Mouse (Mus musculus): Measurements from ENCODE around the gene Lcn2. TPM values are rescaled to one million over a fixed set of nuclear protein-coding genes. Genes with fewer than 3 reads are reported as not detected.

Gene Lcn2
- polyA plus RNA-seq, 1 experiment from 2014 or later, result 0.19 TPM

DNA sequence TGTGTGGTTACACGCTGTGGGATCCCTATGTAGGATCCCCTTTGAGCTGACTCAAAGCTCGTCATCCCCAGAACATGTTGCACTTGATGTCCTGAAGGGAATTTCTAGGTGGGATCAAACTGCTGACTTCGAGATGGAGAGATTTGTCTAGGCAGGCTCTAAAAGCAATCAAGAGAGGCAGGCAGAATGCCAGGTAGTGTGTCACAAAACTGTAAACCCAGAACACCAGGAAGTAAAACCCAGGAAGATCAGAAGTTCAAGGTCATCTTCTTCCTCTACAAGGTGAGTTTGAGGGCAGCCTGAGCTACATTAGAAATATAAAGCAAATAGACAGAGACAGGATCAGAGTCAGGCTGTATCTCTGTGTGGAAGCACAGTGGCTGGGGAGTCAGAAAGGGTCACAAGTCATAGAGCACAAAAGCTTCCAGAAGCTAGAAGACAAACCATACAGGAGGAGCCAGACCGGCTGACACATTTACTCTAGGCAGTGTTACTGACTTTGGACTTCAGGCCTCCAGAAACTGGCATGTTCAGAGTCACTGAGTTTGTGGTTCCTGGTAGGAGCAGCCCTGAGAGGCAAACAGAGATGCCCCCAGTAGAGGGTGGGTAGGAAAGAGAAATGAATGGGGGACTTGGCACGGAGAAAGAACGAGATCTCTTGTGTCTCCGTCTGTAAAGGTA is 19.2 kb upstream of the Lcn2 start:
- H3K4me3 ChIP-seq (ENCODE audit: low read depth, low read length), result no peak overlapping the region
- 91% methylated on average over 7 of the region's 7 CpGs for WGBS
- no peaks in the 10 kb centered on the region; the same call in 1 of the 2 replicates for H3K36me3 ChIP-seq (ENCODE audit: control insufficient read depth, insufficient read depth, low read length)
- ATAC-seq (ENCODE audit: low FRiP score) (no peak), DNase-seq (ENCODE audit: low spot score) (no peak)
- H3K9me3 ChIP-seq (ENCODE audit: control insufficient read depth, low read length), result no peaks in the 10 kb centered on the region
- no peaks in the 10 kb centered on the region for H3K4me1 ChIP-seq (replicated peaks; ENCODE audit: control insufficient read depth, insufficient read depth, low read length)
- H3K4me2 ChIP-seq (replicated peaks; ENCODE audit: low read depth, low read length), result no peak overlapping the region
- H3K9ac ChIP-seq (ENCODE audit: low read depth, low read length), result no peak overlapping the region
- H3K27me3 ChIP-seq (ENCODE audit: control insufficient read depth, insufficient read depth, low read length), result no peaks in the 10 kb centered on the region
- no peak overlapping the region for H3K27ac ChIP-seq (ENCODE audit: low read depth, low read length)

- Histone ChIP-seq H3K4me1 (replicated peaks; ENCODE audit: control insufficient read depth, insufficient read depth, low read length) (no peaks in the 10 kb centered on the region), H3K9me3 (ENCODE audit: control insufficient read depth, low read length) (no peaks in the 10 kb centered on the region), H3K36me3 (ENCODE audit: control insufficient read depth, insufficient read depth, low read length) (no peaks in the 10 kb centered on the region; the same call in 1 of the 2 replicates), H3K27me3 (ENCODE audit: control insufficient read depth, insufficient read depth, low read length) (no peaks in the 10 kb centered on the region), H3K27ac (ENCODE audit: low read depth, low read length) (no peak overlapping the region), H3K4me2 (replicated peaks; ENCODE audit: low read depth, low read length) (no peak overlapping the region), H3K9ac (ENCODE audit: low read depth, low read length) (no peak overlapping the region), H3K4me3 (ENCODE audit: low read depth, low read length) (no peak overlapping the region)
- 25% methylated on average over 2 of the region's 2 CpGs for WGBS
- DNase-seq (ENCODE audit: low spot score) (peak; percentile 99), ATAC-seq (ENCODE audit: low FRiP score) (no peak)
Observed at GRCm38 (mm10) chr2:32404663-32405062, 16.6 kb upstream of the Lcn2 start.

- no peaks in the 10 kb centered on the region for H3K27me3 ChIP-seq (ENCODE audit: control insufficient read depth, insufficient read depth, low read length)
- H3K4me1 ChIP-seq (replicated peaks; ENCODE audit: control insufficient read depth, insufficient read depth, low read length), result peaks cover 4% of the 10 kb centered on the region; the same call in 1 of the 2 replicates
- WGBS, result under 1% methylated on average over 15 of the region's 15 CpGs
- no peak overlapping the region for H3K27ac ChIP-seq (ENCODE audit: low read depth, low read length)
- no peak for DNase-seq (ENCODE audit: low spot score)
- peak overlapping the region; percentile 57 for H3K4me2 ChIP-seq (replicated peaks; ENCODE audit: low read depth, low read length)
- peak overlapping the region; percentile 89 for H3K4me3 ChIP-seq (ENCODE audit: low read depth, low read length)
- peak overlapping the region; percentile 86 for H3K9ac ChIP-seq (ENCODE audit: low read depth, low read length)
- no peaks in the 10 kb centered on the region for H3K36me3 ChIP-seq (ENCODE audit: control insufficient read depth, insufficient read depth, low read length)
- no peaks in the 10 kb centered on the region for H3K9me3 ChIP-seq (ENCODE audit: control insufficient read depth, low read length)
- no peak for ATAC-seq (ENCODE audit: low FRiP score)
Observed at GRCm38 (mm10) chr2:32396695-32397094, 8.6 kb upstream of the Lcn2 start.

DNA sequence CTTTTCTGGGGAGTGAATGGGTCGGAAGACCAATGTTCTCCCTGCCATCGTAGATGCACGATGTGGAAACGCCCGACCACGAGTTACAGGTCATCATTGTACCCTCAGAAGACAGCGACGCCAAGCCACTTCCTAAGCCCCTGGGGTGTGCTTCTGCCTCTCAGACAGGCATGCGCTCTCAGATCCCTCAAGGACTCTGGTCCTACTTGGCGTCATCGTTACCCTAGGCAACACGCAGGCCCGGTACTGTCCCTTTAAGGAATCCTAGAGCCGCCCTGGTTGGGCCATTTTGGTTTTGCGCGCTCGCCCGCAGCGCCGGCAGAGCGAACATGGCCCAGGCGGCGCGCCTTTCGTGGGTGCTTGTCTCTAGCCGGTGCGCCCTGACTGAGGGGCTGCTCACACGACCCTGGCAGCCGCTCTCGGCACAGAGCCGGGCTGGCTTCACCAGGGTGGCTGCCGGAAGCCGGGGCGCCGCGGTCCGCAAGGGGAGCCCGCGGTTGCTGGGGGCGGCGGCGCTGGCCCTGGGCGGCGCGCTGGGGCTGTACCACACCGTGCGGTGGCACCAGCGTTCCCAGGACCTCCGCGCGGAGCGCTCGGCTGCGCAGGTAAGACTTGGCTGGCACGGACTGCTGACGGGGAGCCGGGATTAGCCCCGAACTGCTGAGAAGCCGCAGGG is 8.0 kb upstream of the Lcn2 start:
- no peaks in the 10 kb centered on the region for H3K9me3 ChIP-seq (ENCODE audit: control insufficient read depth, low read length)
- DNase-seq (ENCODE audit: low spot score) (peak; percentile 89), ATAC-seq (ENCODE audit: low FRiP score) (peak; percentile 97)
- H3K4me3 ChIP-seq (ENCODE audit: low read depth, low read length), result peak overlapping the region; percentile 89
- whole genome bisulfite sequencing, result 0% methylated on average over 58 of the region's 59 CpGs
- peak overlapping the region; percentile 86 for H3K9ac ChIP-seq (ENCODE audit: low read depth, low read length)
- H3K27me3 ChIP-seq (ENCODE audit: control insufficient read depth, insufficient read depth, low read length), result no peaks in the 10 kb centered on the region
- H3K36me3 ChIP-seq (ENCODE audit: control insufficient read depth, insufficient read depth, low read length), result no peaks in the 10 kb centered on the region
- H3K27ac ChIP-seq (ENCODE audit: low read depth, low read length), result peak overlapping the region; percentile 70
- H3K4me1 ChIP-seq (replicated peaks; ENCODE audit: control insufficient read depth, insufficient read depth, low read length), result peaks cover 4% of the 10 kb centered on the region; the same call in 1 of the 2 replicates
- peak overlapping the region; percentile 57 for H3K4me2 ChIP-seq (replicated peaks; ENCODE audit: low read depth, low read length)

DNA sequence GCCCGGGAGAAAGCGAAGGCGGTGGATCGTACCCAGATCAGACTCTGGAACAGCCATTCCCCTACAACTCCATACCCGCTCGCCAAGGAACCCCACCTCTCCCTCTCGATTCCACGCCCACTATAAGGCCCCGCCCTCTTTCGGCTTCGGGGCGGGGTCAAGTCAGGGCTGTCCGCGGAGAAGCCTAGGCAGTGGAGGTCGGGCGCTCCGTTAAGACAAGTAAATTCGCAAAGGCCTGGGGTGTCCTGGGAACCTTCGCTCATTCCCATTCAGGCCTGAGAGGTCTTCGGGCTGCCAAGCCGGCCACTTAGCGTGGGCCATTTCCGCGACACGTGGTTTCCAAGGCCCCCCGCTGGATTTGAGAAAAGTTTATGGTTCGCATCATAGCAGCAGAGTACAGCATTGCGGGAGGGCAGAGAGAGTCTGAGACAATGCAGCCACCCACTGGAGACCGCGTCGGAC is 7.5 kb upstream of the Lcn2 start, which contains the start of gene Ptges2:
TSS of gene Ptges2 (plus strand) at position 413 of the 462 bp plus-strand sequence.
- Histone ChIP-seq H3K4me2 (replicated peaks; ENCODE audit: low read depth, low read length) (peak within 1 kb of the TSS; percentile 57), H3K36me3 (ENCODE audit: control insufficient read depth, insufficient read depth, low read length) (no peaks in the 10 kb centered on the region), H3K27ac (ENCODE audit: low read depth, low read length) (peak within 1 kb of the TSS; percentile 70), H3K9me3 (ENCODE audit: control insufficient read depth, low read length) (no peaks in the 10 kb centered on the region), H3K4me3 (ENCODE audit: low read depth, low read length) (peak within 1 kb of the TSS; percentile 89), H3K4me1 (replicated peaks; ENCODE audit: control insufficient read depth, insufficient read depth, low read length) (peaks cover 4% of the 10 kb centered on the region; the same call in 1 of the 2 replicates), H3K27me3 (ENCODE audit: control insufficient read depth, insufficient read depth, low read length) (no peaks in the 10 kb centered on the region), H3K9ac (ENCODE audit: low read depth, low read length) (peak within 1 kb of the TSS; percentile 86)
- WGBS, result 0% methylated on average over 31 of the region's 31 CpGs
- peak; percentile 92 for DNase-seq (ENCODE audit: low spot score)
- ATAC-seq (ENCODE audit: low FRiP score), result peak; percentile 90

DNA sequence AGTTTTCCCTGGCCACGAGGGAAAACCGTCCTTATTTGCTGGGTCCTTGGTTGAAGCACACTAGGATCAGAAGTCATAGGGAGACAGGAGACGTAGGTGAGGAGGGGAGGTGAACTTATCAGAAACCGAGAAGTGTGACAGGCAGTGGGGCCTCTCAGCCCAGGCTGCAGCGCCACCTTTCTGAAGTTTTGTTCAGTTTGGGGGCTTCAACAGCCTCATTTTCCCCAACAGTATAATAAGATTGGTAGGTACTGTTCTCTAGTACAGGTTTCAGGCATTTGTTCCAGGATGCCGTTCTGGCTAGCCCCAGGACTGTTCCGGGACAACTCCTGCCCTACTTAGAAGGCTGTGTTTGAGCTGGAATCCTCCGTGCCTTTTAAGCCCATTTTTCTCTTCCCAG is 6.9 kb upstream of the Lcn2 start:
- Histone ChIP-seq H3K4me3 (ENCODE audit: low read depth, low read length) (peak overlapping the region; percentile 89), H3K36me3 (ENCODE audit: control insufficient read depth, insufficient read depth, low read length) (no peaks in the 10 kb centered on the region), H3K27me3 (ENCODE audit: control insufficient read depth, insufficient read depth, low read length) (no peaks in the 10 kb centered on the region), H3K9me3 (ENCODE audit: control insufficient read depth, low read length) (no peaks in the 10 kb centered on the region), H3K9ac (ENCODE audit: low read depth, low read length) (peak overlapping the region; percentile 86), H3K4me1 (replicated peaks; ENCODE audit: control insufficient read depth, insufficient read depth, low read length) (peaks cover 4% of the 10 kb centered on the region; the same call in 1 of the 2 replicates), H3K27ac (ENCODE audit: low read depth, low read length) (peak overlapping the region; percentile 70), H3K4me2 (replicated peaks; ENCODE audit: low read depth, low read length) (peak overlapping the region; percentile 57)
- 4% methylated on average over 8 of the region's 8 CpGs for WGBS
- ATAC-seq (ENCODE audit: low FRiP score), result 0 out of 2 replicates have a peak, but pooled peaks have one; percentile 1
- no peak for DNase-seq (ENCODE audit: low spot score)

- no peak overlapping the region for H3K4me3 ChIP-seq (ENCODE audit: low read depth, low read length)
- DNase-seq (ENCODE audit: low spot score) (no peak), ATAC-seq (ENCODE audit: low FRiP score) (no peak)
- H3K27ac ChIP-seq (ENCODE audit: low read depth, low read length), result no peak overlapping the region
- no peak overlapping the region for H3K9ac ChIP-seq (ENCODE audit: low read depth, low read length)
- H3K27me3 ChIP-seq (ENCODE audit: control insufficient read depth, insufficient read depth, low read length), result no peaks in the 10 kb centered on the region
- H3K9me3 ChIP-seq (ENCODE audit: control insufficient read depth, low read length), result no peaks in the 10 kb centered on the region
- 90% methylated on average over 5 of the region's 5 CpGs for WGBS
- no peak overlapping the region for H3K4me2 ChIP-seq (replicated peaks; ENCODE audit: low read depth, low read length)
- H3K36me3 ChIP-seq (ENCODE audit: control insufficient read depth, insufficient read depth, low read length), result no peaks in the 10 kb centered on the region
- peaks cover 2% of the 10 kb centered on the region; the same call in 1 of the 2 replicates for H3K4me1 ChIP-seq (replicated peaks; ENCODE audit: control insufficient read depth, insufficient read depth, low read length)
Observed at GRCm38 (mm10) chr2:32392063-32392462, 4.0 kb upstream of the Lcn2 start.

- H3K4me2 ChIP-seq (replicated peaks; ENCODE audit: low read depth, low read length), result no peak overlapping the region
- no peaks in the 10 kb centered on the region for H3K4me1 ChIP-seq (replicated peaks; ENCODE audit: control insufficient read depth, insufficient read depth, low read length)
- no peak overlapping the region for H3K4me3 ChIP-seq (ENCODE audit: low read depth, low read length)
- no peaks in the 10 kb centered on the region for H3K9me3 ChIP-seq (ENCODE audit: control insufficient read depth, low read length)
- DNase-seq (ENCODE audit: low spot score) (no peak), ATAC-seq (ENCODE audit: low FRiP score) (no peak)
- no peak overlapping the region for H3K9ac ChIP-seq (ENCODE audit: low read depth, low read length)
- H3K36me3 ChIP-seq (ENCODE audit: control insufficient read depth, insufficient read depth, low read length), result no peaks in the 10 kb centered on the region
- 72% methylated on average over 8 of the region's 8 CpGs for WGBS
- no peaks in the 10 kb centered on the region for H3K27me3 ChIP-seq (ENCODE audit: control insufficient read depth, insufficient read depth, low read length)
- H3K27ac ChIP-seq (ENCODE audit: low read depth, low read length), result no peak overlapping the region
Observed at GRCm38 (mm10) chr2:32390871-32391270, 2.8 kb upstream of the Lcn2 start.

Measured in hindbrain, embryonic 11.5 days (tissue).